Mouse (Mus musculus) erythroblast, adult 5-6 weeks (primary cell): ENCODE data around the gene Vgll4. TPM values are rescaled to one million over a fixed set of nuclear protein-coding genes. Genes with fewer than 3 reads are reported as not detected.
A peak's percentile ranks its signal among the peaks of the same experiment; 100 is the strongest.

Source experiments
- ATAC-seq: replicated peaks from 2 replicates; pipeline ENCODE4 v1.8.0; 2016; ENCODE audit warnings: moderate number of reproducible peaks, mild to moderate bottlenecking, moderate TSS enrichment, inconsistent platforms; ENCODE audit not compliant: poor library complexity, low FRiP score, severe bottlenecking
- total RNA-seq, 2 experiments: library from RNA; stranded (forward) in 1 of 2; stranded (reverse) in 1 of 2; fragments of 150-400 nt in 1 of 2; fragments of 200-764, 138-1000 nt in 1 of 2; gene quantifications; 2 replicates each; pipeline versions ENCODE4 v1.2.3 to v1.2.4; 2015 to 2017; ENCODE audit warnings: low replicate concordance in 2 of 2

Gene Vgll4
- total RNA-seq, 2 experiments from 2014 or later = 5.0 to 6.5 TPM

GRCm38 (mm10) chr6:114880798-114881197 is 89.0 kb downstream of the Vgll4 start:
- ATAC-seq = no peak

- no peak for ATAC-seq
Measured at GRCm38 (mm10) chr6:114878841-114879520, 90.8 kb downstream of the Vgll4 start.

GRCm38 (mm10) chr6:114876546-114876945 is 93.2 kb downstream of the Vgll4 start:
- no peak for ATAC-seq

- no peak for ATAC-seq
Measured at GRCm38 (mm10) chr6:114876033-114876432, 93.8 kb downstream of the Vgll4 start.

GRCm38 (mm10) chr6:114875018-114875558 is 94.7 kb downstream of the Vgll4 start:
- ATAC-seq = peak; percentile 69

- ATAC-seq = peak; percentile 34; the same call in 1 of the 2 replicates
Measured at GRCm38 (mm10) chr6:114874138-114874928, 95.5 kb downstream of the Vgll4 start.

GRCm38 (mm10) chr6:114873808-114874137 is 96.0 kb downstream of the Vgll4 start:
- no peak for ATAC-seq

GRCm38 (mm10) chr6:114871010-114871660 is 98.7 kb downstream of the Vgll4 start:
- ATAC-seq = no peak

- ATAC-seq = no peak
Measured at GRCm38 (mm10) chr6:114869501-114870076, 100.2 kb downstream of the Vgll4 start.

- ATAC-seq = no peak
Measured at GRCm38 (mm10) chr6:114868656-114869055, 101.1 kb downstream of the Vgll4 start.

- ATAC-seq = no peak
Measured at GRCm38 (mm10) chr6:114866619-114867018, 103.2 kb downstream of the Vgll4 start.

- no peak for ATAC-seq
Measured at GRCm38 (mm10) chr6:114866078-114866477, 103.7 kb downstream of the Vgll4 start.

GRCm38 (mm10) chr6:114864421-114864820 is 105.4 kb downstream of the Vgll4 start:
- no peak for ATAC-seq

GRCm38 (mm10) chr6:114863501-114863900 is 106.3 kb downstream of the Vgll4 start:
- no peak for ATAC-seq

- ATAC-seq = no peak
Measured at GRCm38 (mm10) chr6:114862046-114862445, 107.7 kb downstream of the Vgll4 start.

- ATAC-seq = no peak
Measured at GRCm38 (mm10) chr6:114861591-114861990, 108.2 kb downstream of the Vgll4 start.

GRCm38 (mm10) chr6:114860677-114861568 is 108.9 kb downstream of the Vgll4 start:
- no peak for ATAC-seq

- no peak for ATAC-seq
Measured at GRCm38 (mm10) chr6:114858722-114859053, 111.1 kb downstream of the Vgll4 start.

GRCm38 (mm10) chr6:114857996-114858721 is 111.6 kb downstream of the Vgll4 start:
- no peak for ATAC-seq
